Mouse (Mus musculus): ENCODE results near the gene Ccdc6.

DNA sequence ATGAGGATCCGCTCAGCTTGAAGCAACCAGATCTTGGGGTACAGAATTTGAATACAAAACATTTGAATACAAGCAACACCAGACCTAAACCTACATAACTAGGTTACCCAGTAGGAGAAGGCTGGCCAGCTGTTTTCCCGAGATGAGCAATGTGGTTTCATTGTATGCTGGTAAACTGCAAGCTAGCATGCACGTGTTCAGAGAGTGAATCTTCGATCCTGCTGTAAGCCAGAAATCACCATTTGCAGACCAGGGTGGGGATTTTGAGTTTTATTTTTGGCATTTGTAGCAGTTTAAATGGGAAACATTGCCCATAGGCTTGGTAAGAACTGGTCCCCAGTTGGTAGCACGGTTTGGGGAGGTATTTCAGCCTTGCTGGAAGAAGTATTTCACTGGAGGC, 13.7 kb upstream of the Ccdc6 start:
- TF ChIP-seq CTCF (IDR thresholded peaks at IDR 0.05; ENCODE audit: low read depth, low read length) (no peak), POLR2A (IDR thresholded peaks at IDR 0.05; ENCODE audit: extremely low read depth, insufficient read depth, low read length) (no peak)
